Mouse (Mus musculus) adrenal gland, postnatal 14 days (tissue): ENCODE data around the gene Mgat5. TPM values are rescaled to one million over a fixed set of nuclear protein-coding genes. Genes with fewer than 3 reads are reported as not detected.

ENCODE experiments used
- DNase-seq: peaks from one replicate; pipeline ENCODE4 v3.0.0; 2021; ENCODE audit warnings: mixed read lengths
- total RNA-seq: library from RNA; stranded (reverse); gene quantifications from 2 replicates; pipeline ENCODE4 v1.2.3, GENCODE M21; 2021

Mgat5 gene
- total RNA-seq, 1 experiment from 2014 or later: 12.0 TPM

DNA sequence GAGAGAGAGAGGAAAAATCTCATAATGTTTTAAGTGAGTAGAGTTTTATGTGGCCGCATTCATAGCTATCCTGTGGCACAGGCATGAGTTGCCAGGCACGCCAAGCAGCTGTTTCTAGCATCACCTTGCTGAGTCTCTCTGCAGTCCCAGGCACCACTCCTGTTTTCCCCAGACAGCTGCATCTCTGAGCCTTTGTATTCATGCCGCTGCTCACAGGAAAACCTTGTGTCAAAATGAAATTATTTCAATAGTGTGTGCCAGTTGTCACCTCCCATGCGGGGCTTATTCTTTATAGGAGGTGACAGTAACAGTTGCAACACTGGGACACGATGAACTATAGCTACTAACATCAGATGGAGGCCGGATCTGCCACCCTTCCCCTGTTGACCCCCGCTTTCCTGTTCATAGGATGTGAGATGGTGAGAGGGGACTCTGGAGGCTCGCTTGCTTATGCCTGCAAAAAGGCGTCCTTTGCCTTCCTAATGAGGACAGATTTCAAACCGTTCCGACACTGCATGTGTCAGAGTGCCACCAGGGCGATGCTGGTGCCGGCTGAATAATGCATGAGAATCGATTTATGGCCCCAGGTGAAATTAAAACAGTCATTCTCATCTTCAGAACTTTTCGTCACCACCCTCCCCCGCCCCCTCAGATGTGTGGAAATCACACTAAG lies 303.4 kb downstream of the Mgat5 start:
- no peak for DNase-seq

DNA sequence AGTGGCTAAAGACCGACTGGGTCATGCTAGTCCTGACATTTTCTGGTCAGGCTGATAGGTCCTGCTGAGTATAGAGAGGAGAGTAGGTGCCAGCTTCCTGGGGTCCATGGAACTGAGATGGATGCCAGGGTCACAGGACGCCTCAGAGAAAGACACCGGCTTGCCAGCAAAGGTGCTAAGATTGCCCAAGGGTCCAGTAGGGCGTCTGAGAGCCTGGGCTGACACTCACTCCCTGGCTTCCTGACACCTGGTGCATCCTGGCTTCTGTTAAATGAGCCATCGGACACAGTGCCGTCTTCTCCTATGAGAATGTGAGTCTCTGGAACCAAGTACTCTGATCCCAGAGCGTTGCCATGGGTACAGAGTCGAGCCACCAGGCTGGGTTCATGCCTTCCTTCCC lies 304.1 kb downstream of the Mgat5 start:
- no peak for DNase-seq

DNA sequence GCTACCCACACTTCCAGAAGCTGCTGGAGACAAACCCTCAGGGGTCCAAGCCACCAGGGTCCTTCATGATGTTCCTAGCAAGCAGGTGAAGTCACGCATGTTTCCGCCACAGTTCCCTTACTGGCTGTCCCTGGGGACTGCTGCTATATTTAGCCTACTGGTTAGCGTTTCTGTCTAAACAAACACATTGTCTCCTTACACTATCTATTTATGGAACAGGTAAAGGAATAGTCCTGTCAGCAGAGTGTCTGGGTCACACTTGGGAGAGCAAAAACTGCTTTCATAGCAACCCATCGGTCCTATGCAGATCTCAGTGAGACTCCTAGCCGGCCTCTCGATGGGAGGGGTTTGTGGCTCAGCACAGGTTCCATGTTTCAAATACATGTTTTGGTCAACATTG lies 306.5 kb downstream of the Mgat5 start:
- DNase-seq: no peak

- no peak for DNase-seq
Measured at GRCm38 (mm10) chr1:127512709-127513108, 307.9 kb downstream of the Mgat5 start.

DNA sequence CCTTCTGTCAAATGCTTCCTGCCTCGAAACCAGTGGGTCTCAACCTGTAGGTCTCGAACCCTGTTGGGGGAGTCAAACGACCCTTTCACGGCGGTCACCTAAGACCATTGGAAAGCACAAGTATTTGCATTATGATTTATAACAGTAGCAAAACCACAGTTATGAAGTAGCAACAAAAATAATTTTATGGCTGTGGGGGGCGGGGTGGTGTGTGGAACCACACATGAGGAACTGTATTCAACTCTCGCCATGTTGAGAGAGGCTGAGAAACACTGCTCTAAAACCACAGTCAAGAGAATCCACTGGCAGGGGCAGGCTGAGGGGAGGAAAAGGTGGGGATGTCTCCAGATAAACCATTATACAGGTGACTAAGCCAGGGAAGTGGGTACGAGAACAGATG lies 308.3 kb downstream of the Mgat5 start:
- no peak for DNase-seq

DNA sequence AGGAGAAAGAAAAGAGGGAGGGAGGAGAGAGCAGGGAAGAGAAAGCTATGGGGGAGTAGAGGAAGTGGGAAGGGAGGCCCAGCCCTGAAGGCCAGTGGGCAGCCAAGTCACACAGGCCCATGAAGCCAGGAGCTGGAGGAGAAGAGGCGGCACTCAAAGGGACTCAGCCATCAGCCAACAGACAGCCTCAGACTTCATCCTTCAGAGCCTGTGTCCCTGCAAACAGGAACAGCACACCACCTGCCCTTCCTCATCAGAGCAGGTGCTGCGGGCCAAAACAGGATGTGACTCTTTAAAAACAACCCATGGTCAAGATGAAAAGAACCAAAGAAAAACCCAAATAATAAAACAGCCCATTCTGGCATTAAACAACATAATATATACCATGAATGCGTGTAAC lies 308.8 kb downstream of the Mgat5 start:
- DNase-seq: no peak

DNA sequence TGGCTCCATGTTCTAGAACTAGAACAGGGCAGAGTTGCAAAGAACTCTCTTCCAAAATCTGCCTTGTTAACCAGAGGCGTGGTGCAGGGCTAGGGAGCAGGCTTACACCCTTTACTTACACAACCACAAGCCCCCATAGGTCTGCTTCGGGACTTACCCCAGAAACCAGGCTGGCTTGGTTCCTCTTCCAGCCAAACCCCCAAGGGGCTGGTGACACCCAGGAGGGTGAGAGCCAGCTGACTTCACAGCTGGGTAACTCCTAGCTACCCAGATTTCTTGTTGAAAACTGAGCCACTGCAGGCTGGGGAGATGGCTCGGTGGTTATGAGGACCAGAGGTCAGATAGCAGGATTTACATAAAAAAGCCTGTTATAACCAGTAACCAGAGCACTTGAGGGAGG lies 309.7 kb downstream of the Mgat5 start:
- DNase-seq: peak; percentile 15

DNA sequence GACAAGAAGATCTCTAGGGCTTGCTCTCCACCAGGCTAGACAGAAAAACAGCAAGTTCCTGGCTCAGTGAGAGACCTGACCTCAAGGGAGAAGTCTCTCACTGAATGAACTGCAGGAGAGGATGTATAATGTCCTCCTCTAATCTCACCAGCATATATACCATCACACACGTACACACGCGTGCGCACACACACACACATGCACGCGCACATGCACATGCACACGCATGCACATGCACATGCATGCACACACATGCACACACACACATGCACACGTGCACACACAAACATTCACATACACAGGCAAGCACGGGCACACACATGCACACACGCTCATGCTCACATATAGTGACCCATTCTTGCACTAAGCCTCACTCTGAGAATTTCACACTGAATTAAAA lies 310.1 kb downstream of the Mgat5 start:
- DNase-seq: no peak

- DNase-seq: no peak
Measured at GRCm38 (mm10) chr1:127523364-127523763, 318.5 kb downstream of the Mgat5 start.

DNA sequence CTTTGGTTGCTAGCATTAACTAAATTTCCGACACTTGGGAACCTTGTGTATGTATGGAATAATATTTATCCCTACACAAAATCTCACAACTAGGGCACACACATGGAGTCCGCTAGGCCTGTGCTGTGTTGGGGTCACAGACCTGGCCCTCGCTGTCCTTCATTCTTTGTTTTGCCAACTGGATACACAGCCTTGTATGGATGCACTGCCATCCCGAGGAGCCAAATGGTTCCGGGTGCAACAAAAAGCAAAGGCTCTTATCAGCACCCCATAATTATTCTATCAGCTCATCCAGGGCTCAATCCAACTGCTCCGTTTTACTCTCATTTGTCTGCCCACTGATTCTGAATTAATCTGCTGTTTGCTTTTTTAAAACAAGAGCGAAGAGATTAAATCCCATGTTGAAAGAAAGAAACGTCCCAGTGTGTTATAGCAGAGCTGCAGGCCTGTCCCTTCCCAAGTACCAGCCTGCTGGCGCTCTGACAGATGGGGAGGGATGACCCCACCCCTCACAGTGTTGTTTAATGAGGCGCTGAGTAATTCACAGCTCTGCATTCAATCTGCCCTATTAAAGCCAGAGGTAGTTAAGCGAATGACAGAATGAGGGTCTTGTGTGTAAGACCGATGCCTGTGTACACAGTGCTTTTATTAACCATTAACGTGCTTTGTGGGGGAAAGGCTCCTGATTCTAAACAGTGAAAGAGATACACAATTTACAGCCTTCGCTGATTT lies 326.2 kb downstream of the Mgat5 start:
- no peak for DNase-seq

DNA sequence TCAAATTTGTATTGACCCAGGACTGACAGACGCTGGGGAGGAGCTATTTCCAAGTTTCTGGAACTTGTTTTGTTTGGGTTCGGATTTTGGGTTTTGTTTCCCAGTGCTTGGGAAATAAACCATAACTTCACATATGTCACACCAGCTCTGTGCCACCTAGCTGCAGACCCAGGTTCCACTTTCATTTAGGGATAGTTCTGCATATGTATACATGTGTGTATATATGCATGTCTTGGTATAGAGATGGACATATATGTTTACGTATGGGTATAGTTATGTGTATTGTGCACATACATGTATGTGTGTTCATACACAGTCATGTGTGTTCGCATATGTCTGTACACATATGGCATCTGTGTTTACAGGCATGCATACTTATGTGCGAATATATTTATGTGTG lies 326.9 kb downstream of the Mgat5 start:
- DNase-seq: no peak

- no peak for DNase-seq
Measured at GRCm38 (mm10) chr1:127536448-127536847, 331.6 kb downstream of the Mgat5 start.

GRCm38 (mm10) chr1:127537204-127538038 lies 332.6 kb downstream of the Mgat5 start:
- DNase-seq: no peak
